Mouse (Mus musculus) midbrain, postnatal 0 days (tissue): ENCODE data around the gene Sucla2. TPM values are rescaled to one million over a fixed set of nuclear protein-coding genes. Genes with fewer than 3 reads are reported as not detected.
A peak's percentile ranks its signal among the peaks of the same experiment; 100 is the strongest.
"Not testable (repeated sequence)": the region's sequence is repeated elsewhere in the genome, so short reads cannot be mapped to it uniquely, and the experiment has no call there.

Experiments used
- ATAC-seq: fragments of 200-750 bp; cut with Nextera tagmentation; 2 replicates; pipeline ENCODE4 v1.8.0; 2017; ENCODE audit warnings: moderate number of reproducible peaks, mild to moderate bottlenecking, moderate TSS enrichment, moderate library complexity; ENCODE audit not compliant: low FRiP score
- DNase-seq: peaks from one replicate; pipeline ENCODE4 v3.0.0-alpha.2; 2015; ENCODE audit warnings: low spot score
- H3K27ac ChIP-seq: fragments of 300-500 bp; sonication (generic); 2 replicates; pipeline ENCODE4 v1.5.1; 2014; ENCODE audit warnings: low read depth, mild to moderate bottlenecking, low read length, mixed read lengths
- H3K27me3 ChIP-seq: fragments of 300-500 bp; sonication (generic); 2 replicates; pipeline ENCODE4 v1.6.1; 2014; ENCODE audit warnings: low read length, control low read depth, mixed read lengths; ENCODE audit not compliant: insufficient read depth
- H3K36me3 ChIP-seq: fragments of 300-500 bp; sonication (generic); 2 replicates; pipeline ENCODE4 v1.6.1; 2014; ENCODE audit warnings: low read length, control low read depth, mixed read lengths; ENCODE audit not compliant: insufficient read depth
- H3K4me1 ChIP-seq: fragments of 300-500 bp; sonication (generic); 2 replicates; pipeline ENCODE4 v1.6.1; 2014; ENCODE audit warnings: mild to moderate bottlenecking, control low read depth, antibody characterized with exemption, low read length, mixed read lengths; ENCODE audit not compliant: insufficient read depth
- H3K4me2 ChIP-seq: fragments of 300-500 bp; sonication (generic); 2 replicates; pipeline ENCODE4 v1.6.1; 2014; ENCODE audit warnings: low read depth, mild to moderate bottlenecking, low read length, mixed read lengths; ENCODE audit not compliant: poor library complexity, severe bottlenecking
- H3K4me3 ChIP-seq: fragments of 300-500 bp; sonication (generic); 2 replicates; pipeline ENCODE4 v1.5.1; 2014; ENCODE audit warnings: low read depth, mild to moderate bottlenecking, low read length, moderate library complexity
- H3K9ac ChIP-seq: fragments of 300-500 bp; sonication (generic); replicated peaks from 2 replicates; pipeline ENCODE4 v1.6.1; 2014; ENCODE audit warnings: mild to moderate bottlenecking, low read length, moderate library complexity, mixed read lengths; ENCODE audit not compliant: poor library complexity, severe bottlenecking
- H3K9me3 ChIP-seq: fragments of 300-500 bp; sonication (generic); 2 replicates; pipeline ENCODE4 v1.6.1; 2016; ENCODE audit warnings: low read length, control low read depth
- CTCF ChIP-seq: IDR thresholded peaks from 2 replicates; pipeline ENCODE4 v1.5.1; 2016; ENCODE audit warnings: antibody characterized with exemption, mild to moderate bottlenecking
- WGBS: fragments of 180-500 bp; shearing (Covaris S2); extraction: QIAGEN DNeasy Blood & Tissue Kit; methylation state at CpG from one replicate; pipeline ENCODE4 v1.1.7; 2014; 5-methylcytosine and 5-hydroxymethylcytosine counted together
- polyA plus RNA-seq: library from polyadenylated mRNA; unstranded; fragments of >200 nt; fragmentation: Nextera tagmentation; extraction: Ambion mirVana; gene quantifications from 2 replicates; pipeline ENCODE4 v1.2.1, GENCODE M21; 2015
- total RNA-seq: library from RNA; depleted of rRNA; stranded (reverse); fragments of >200 nt; gene quantifications from 2 replicates; pipeline ENCODE4 v1.2.3, GENCODE M21; 2014

Gene Sucla2
- total and polyA plus RNA-seq, 2 experiments from 2014 or later: 70.5 to 150 TPM

DNA sequence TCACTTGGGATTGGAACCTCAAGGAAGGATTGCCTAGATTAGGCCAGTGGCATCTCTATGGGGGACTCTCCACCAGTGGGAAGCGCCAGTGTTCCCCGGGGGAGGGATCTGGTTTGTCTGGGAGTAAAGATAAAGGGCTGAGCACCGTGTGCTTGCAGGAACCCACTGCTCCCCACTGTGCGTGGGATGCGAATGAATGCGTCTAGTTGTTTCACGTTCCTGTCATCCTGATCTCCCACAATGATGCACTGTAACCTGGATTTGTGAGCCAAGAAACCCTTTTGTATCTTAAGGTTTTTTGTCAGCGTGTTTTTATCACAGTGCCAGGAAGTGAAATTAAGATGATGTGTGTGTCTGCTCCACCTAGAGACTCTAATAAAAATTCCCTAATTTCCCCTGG, 25.6 kb downstream of the Sucla2 start:
- no peak for ATAC-seq
- H3K36me3 ChIP-seq: no peaks in the 10 kb centered on the region
- H3K9me3 ChIP-seq: no peaks in the 10 kb centered on the region
- H3K9ac ChIP-seq: no peak overlapping the region
- no peak overlapping the region for H3K4me3 ChIP-seq
- no peak for TF ChIP-seq CTCF
- H3K4me2 ChIP-seq: no peak overlapping the region
- 33% methylated on average over 8 of the region's 8 CpGs for WGBS
- peaks cover 3% of the 10 kb centered on the region; the same call in 1 of the 2 replicates for H3K4me1 ChIP-seq
- no peaks in the 10 kb centered on the region for H3K27me3 ChIP-seq
- no peak overlapping the region for H3K27ac ChIP-seq
- DNase-seq: no peak

DNA sequence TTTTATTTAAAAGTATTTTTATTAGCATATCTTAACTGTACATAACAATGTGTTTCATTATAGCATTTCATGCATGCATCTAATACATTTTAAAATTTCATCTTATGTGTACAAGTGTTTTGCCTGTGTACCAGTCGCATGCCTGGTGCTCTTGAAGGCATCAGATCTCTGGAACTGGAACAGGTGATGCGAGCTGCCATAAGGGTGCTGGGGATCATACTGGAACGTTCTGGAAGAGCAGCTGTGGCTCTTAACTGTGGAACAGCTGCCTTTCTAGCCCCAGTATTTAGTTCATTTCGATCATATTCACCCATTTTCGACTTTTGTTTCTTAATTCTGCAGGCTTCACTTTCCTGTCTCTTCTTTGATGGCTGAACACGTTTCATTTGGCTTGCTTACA, 26.0 kb downstream of the Sucla2 start:
- Histone ChIP-seq H3K27ac (no peak overlapping the region), H3K4me3 (no peak overlapping the region), H3K36me3 (no peaks in the 10 kb centered on the region), H3K4me2 (no peak overlapping the region), H3K9ac (no peak overlapping the region), H3K9me3 (no peaks in the 10 kb centered on the region), H3K27me3 (no peaks in the 10 kb centered on the region), H3K4me1 (peaks cover 3% of the 10 kb centered on the region; the same call in 1 of the 2 replicates)
- TF ChIP-seq CTCF: no peak
- ATAC-seq (no peak), DNase-seq (no peak)
- 80% methylated on average over 6 of the region's 6 CpGs for WGBS

DNA sequence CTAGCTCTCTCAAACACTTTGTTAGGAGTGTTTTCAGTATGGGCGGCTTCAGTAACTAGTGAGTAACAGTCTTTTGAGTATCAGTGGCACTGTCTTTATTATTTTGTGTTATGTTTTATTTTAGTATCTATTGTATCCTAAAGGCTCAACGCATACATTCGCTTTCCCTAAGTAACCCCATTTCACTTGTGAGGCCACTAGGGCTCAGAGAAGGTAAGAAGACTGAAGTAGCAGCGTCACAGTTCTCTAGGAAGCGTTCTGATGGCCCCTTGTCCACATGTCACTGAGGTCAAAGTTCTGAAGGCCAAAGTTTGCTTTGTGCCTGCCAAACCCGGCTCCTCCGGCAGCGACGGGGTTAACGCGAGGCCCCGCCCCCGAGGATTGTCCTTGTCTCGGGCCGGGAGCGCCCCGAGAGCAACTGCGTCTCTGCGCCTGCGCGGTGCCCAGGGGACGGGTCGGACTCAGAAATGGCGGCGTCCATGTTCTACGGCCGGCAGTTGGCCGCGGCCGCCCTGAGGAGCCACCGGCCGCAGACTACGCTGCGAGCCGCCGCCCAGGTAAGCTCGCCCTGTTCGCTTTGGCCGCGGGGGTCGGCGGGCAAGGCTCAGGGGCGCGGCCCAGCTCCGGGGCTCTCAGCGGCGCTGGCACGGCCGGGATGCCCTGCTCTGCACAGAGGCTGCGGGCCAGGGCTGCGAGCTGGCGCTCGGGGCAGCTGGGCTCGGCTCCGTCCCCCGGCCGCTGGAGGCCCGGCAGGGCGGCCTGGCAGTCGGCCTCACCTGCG, 27.4 kb downstream of the Sucla2 start:
- no peaks in the 10 kb centered on the region for H3K27me3 ChIP-seq
- DNase-seq (peak; percentile 93), ATAC-seq (peak; percentile 96)
- WGBS: 4% methylated on average over 53 of the region's 61 CpGs
- H3K4me2 ChIP-seq: peak overlapping the region; percentile 56
- peak; percentile 21; the same call in 1 of the 2 replicates for TF ChIP-seq CTCF
- H3K27ac ChIP-seq: peak overlapping the region; percentile 76
- H3K9ac ChIP-seq: peak overlapping the region; percentile 96
- H3K4me1 ChIP-seq: peaks cover 3% of the 10 kb centered on the region; the same call in 1 of the 2 replicates
- H3K36me3 ChIP-seq: no peaks in the 10 kb centered on the region
- peak overlapping the region; percentile 99 for H3K4me3 ChIP-seq
- no peaks in the 10 kb centered on the region for H3K9me3 ChIP-seq

DNA sequence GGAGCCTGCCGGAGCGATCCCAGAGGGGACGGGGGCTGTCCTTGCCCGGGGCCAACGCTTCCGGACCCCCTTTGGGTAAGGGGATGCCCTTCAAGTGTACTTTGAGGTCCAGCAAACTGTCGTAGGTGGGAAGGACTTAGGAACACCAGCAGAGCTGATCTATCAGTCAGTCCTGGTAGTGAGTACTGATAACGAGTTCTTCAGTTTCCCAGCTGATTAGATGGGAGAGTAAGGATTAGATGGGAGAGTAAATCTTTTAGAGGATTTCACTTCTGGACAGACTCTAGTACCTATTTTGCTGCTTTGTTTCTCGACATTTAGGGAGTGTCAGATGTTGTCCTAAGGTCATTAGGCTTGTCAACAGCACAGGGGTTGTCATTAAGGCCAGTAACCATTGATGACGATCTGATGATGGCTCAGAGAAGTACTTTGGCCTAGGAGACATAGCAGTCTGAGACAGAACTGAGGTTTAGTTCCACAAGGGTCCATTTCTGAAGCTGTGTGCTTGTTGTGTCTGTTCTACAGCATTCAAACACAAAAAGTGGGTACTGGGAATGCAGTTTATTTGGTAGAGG, 28.1 kb downstream of the Sucla2 start:
- H3K4me3 ChIP-seq: peak overlapping the region; percentile 99
- peak overlapping the region; percentile 76 for H3K27ac ChIP-seq
- 1% methylated on average over 10 of the region's 10 CpGs for WGBS
- H3K9me3 ChIP-seq: no peaks in the 10 kb centered on the region
- DNase-seq: peak; percentile 11
- peaks cover 3% of the 10 kb centered on the region; the same call in 1 of the 2 replicates for H3K4me1 ChIP-seq
- ATAC-seq: no peak
- peak overlapping the region; percentile 96 for H3K9ac ChIP-seq
- H3K36me3 ChIP-seq: no peaks in the 10 kb centered on the region
- peak overlapping the region; percentile 56 for H3K4me2 ChIP-seq
- no peaks in the 10 kb centered on the region for H3K27me3 ChIP-seq
- TF ChIP-seq CTCF: no peak

DNA sequence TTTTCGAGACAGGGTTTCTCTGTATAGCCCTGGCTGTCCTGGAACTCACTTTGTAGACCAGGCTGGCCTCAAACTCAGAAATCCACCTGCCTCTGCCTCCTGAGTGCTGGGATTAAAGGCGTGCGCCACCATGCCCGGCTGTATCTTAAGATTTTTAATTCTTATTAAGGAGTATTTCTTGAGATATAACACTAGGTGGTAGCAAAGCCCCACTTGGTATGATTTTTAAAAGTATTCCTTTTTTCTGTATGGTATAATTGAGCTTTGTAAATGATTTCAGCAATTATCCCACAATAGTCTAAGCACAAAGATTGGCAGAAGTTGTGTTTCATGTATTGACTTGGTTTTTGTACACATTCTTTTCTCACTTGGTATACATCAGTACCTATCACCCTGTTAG, 44.7 kb downstream of the Sucla2 start:
- TF ChIP-seq CTCF: peak; percentile 62
- not testable (repeated sequence) for H3K4me1 ChIP-seq, H3K4me2 ChIP-seq, H3K27ac ChIP-seq, H3K36me3 ChIP-seq, H3K4me3 ChIP-seq, H3K9me3 ChIP-seq, H3K9ac ChIP-seq, H3K27me3 ChIP-seq, ATAC-seq
- peak; percentile 13 for DNase-seq
- 88% methylated on average over 4 of the region's 4 CpGs for WGBS

DNA sequence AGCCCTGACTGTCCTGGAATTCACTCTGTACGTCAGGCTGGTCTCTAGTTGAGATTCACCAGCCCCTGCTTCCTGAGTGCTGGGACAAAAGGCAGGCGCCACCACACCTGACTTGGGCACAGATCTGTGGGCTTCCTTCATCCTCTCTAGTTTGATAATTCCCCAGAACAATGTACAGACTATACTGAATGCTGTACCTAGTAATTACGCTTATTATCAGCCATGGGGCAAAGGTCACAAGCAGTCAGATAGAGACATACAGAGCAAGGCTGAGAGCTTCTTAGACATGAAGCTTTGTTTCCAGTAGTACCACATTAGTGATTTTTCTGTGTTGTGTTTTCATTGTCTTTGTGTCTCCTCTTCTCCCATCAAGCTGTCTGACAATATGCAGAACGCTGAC, 46.0 kb downstream of the Sucla2 start:
- no peak overlapping the region for H3K4me2 ChIP-seq
- no peak overlapping the region for H3K4me3 ChIP-seq
- no peak for TF ChIP-seq CTCF
- no peak overlapping the region for H3K27ac ChIP-seq
- H3K36me3 ChIP-seq: 0 out of 2 replicates have a peak, but pooled peaks cover 3% of the 10 kb centered on the region
- no peak overlapping the region for H3K9ac ChIP-seq
- DNase-seq (no peak), ATAC-seq (no peak)
- WGBS: 88% methylated on average over 4 of the region's 4 CpGs
- H3K9me3 ChIP-seq: no peaks in the 10 kb centered on the region
- H3K27me3 ChIP-seq: no peaks in the 10 kb centered on the region
- no peaks in the 10 kb centered on the region for H3K4me1 ChIP-seq
